Mouse (Mus musculus): ENCODE data around the gene Scube3. TPM values are rescaled to one million over a fixed set of nuclear protein-coding genes. Genes with fewer than 3 reads are reported as not detected.

Gene Scube3
- polyA plus RNA-seq, 1 experiment, result 0.09 TPM

- no peak overlapping the region for H3K4me3 ChIP-seq (ENCODE audit: insufficient read depth, poor library complexity, severe bottlenecking)
- H3K79me3 ChIP-seq (ENCODE audit: low read depth), result no peaks in the 10 kb centered on the region
- no peak overlapping the region for H3ac ChIP-seq (ENCODE audit: control insufficient read depth, insufficient read length, low read depth)
- no peaks in the 10 kb centered on the region for H3K79me2 ChIP-seq (ENCODE audit: control insufficient read depth, insufficient read depth)
- peaks cover 65% of the 10 kb centered on the region for H3K27me3 ChIP-seq (ENCODE audit: control insufficient read depth, insufficient read depth, insufficient read length)
- no peaks in the 10 kb centered on the region for H3K36me3 ChIP-seq (ENCODE audit: control insufficient read depth, insufficient read depth)
- TF ChIP-seq MAX (IDR thresholded peaks at IDR 0.05) (no peak), USF1 (IDR thresholded peaks at IDR 0.05; ENCODE audit: low read depth) (no peak), MYOG (IDR thresholded peaks at IDR 0.05; ENCODE audit: control insufficient read depth, extremely low read depth, insufficient read length) (no peak), CTCF (IDR thresholded peaks at IDR 0.05; ENCODE audit: control insufficient read depth, insufficient read depth, insufficient read length) (no peak), CEBPB (IDR thresholded peaks at IDR 0.05; ENCODE audit: low read depth) (no peak), MYOD1 (IDR thresholded peaks at IDR 0.05; ENCODE audit: control insufficient read depth, insufficient read length, low read depth) (no peak), FOSL1 (IDR thresholded peaks at IDR 0.05; ENCODE audit: insufficient read depth, low read length, poor library complexity, severe bottlenecking) (no peak)
Observed at GRCm38 (mm10) chr17:28150456-28150855, 8.5 kb downstream of the Scube3 start.

DNA sequence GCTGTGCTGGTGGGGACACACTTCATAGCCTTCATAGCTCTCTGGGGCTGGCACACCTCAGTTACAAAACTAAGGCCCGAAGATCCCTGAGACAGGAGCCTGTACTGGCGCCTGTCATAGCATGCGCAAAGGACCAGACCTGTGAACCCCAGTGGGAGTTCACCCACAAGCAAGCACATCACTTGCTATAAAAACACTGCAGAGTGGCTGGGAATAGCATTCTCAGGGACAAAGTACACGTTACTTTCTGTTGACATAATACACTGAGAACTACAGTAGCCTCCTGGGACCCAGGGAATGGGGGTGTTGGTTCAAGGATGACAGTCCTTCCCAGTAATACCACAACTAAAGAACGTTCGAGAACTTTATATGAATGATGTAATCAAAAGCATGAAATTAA, 11.2 kb downstream of the Scube3 start:
- Histone ChIP-seq H3ac (ENCODE audit: control insufficient read depth, insufficient read length, low read depth) (no peak overlapping the region), H3K79me2 (ENCODE audit: control insufficient read depth, insufficient read depth) (no peaks in the 10 kb centered on the region), H3K4me3 (ENCODE audit: insufficient read depth, poor library complexity, severe bottlenecking) (no peak overlapping the region), H3K36me3 (ENCODE audit: control insufficient read depth, insufficient read depth) (no peaks in the 10 kb centered on the region), H3K79me3 (ENCODE audit: low read depth) (no peaks in the 10 kb centered on the region), H3K27me3 (ENCODE audit: control insufficient read depth, insufficient read depth, insufficient read length) (peaks cover 46% of the 10 kb centered on the region)
- TF ChIP-seq MYOG (IDR thresholded peaks at IDR 0.05; ENCODE audit: control insufficient read depth, extremely low read depth, insufficient read length), result no peak
- TF ChIP-seq USF1 (IDR thresholded peaks at IDR 0.05; ENCODE audit: low read depth), result no peak
- no peak for TF ChIP-seq MYOD1 (IDR thresholded peaks at IDR 0.05; ENCODE audit: control insufficient read depth, insufficient read length, low read depth)
- TF ChIP-seq CEBPB (IDR thresholded peaks at IDR 0.05; ENCODE audit: low read depth), result no peak
- TF ChIP-seq MAX (IDR thresholded peaks at IDR 0.05), result no peak
- TF ChIP-seq FOSL1 (IDR thresholded peaks at IDR 0.05; ENCODE audit: insufficient read depth, low read length, poor library complexity, severe bottlenecking), result no peak
- no peak for TF ChIP-seq CTCF (IDR thresholded peaks at IDR 0.05; ENCODE audit: control insufficient read depth, insufficient read depth, insufficient read length)

- H3K79me3 ChIP-seq (ENCODE audit: low read depth), result no peaks in the 10 kb centered on the region
- no peak overlapping the region for H3K4me3 ChIP-seq (ENCODE audit: insufficient read depth, poor library complexity, severe bottlenecking)
- TF ChIP-seq CEBPB (IDR thresholded peaks at IDR 0.05; ENCODE audit: low read depth), result no peak
- no peak for TF ChIP-seq USF1 (IDR thresholded peaks at IDR 0.05; ENCODE audit: low read depth)
- TF ChIP-seq FOSL1 (IDR thresholded peaks at IDR 0.05; ENCODE audit: insufficient read depth, low read length, poor library complexity, severe bottlenecking), result no peak
- no peak for TF ChIP-seq MAX (IDR thresholded peaks at IDR 0.05)
- no peak for TF ChIP-seq CTCF (IDR thresholded peaks at IDR 0.05; ENCODE audit: control insufficient read depth, insufficient read depth, insufficient read length)
- no peak for TF ChIP-seq MYOG (IDR thresholded peaks at IDR 0.05; ENCODE audit: control insufficient read depth, extremely low read depth, insufficient read length)
- TF ChIP-seq MYOD1 (IDR thresholded peaks at IDR 0.05; ENCODE audit: control insufficient read depth, insufficient read length, low read depth), result no peak
- no peaks in the 10 kb centered on the region for H3K79me2 ChIP-seq (ENCODE audit: control insufficient read depth, insufficient read depth)
- H3K36me3 ChIP-seq (ENCODE audit: control insufficient read depth, insufficient read depth), result no peaks in the 10 kb centered on the region
- peaks cover 47% of the 10 kb centered on the region for H3K27me3 ChIP-seq (ENCODE audit: control insufficient read depth, insufficient read depth, insufficient read length)
- H3ac ChIP-seq (ENCODE audit: control insufficient read depth, insufficient read length, low read depth), result no peak overlapping the region
Observed at GRCm38 (mm10) chr17:28154970-28155369, 13.0 kb downstream of the Scube3 start.

DNA sequence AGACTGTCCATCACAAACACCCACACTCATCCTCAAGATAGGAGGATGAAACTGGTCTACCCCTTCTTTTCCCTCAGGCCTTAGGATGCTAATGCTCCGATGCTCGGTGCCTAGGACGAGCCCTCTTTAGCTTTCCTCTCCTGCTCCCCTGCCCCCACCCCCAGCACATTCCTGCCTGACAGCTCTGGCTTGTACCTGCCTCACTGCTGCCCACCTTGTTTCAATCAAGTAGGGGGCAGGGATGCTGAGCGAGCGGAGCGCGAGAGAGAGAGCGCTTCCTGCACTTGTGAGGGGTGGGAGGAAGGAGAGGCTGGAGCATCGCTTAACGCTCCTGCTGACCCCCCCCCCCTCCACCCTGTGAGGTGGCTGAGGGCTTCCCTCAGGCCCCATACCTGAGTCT, 18.4 kb downstream of the Scube3 start:
- Histone ChIP-seq H3K79me2 (ENCODE audit: control insufficient read depth, insufficient read depth) (no peaks in the 10 kb centered on the region), H3K36me3 (ENCODE audit: control insufficient read depth, insufficient read depth) (no peaks in the 10 kb centered on the region), H3K4me3 (ENCODE audit: insufficient read depth, poor library complexity, severe bottlenecking) (no peak overlapping the region), H3ac (ENCODE audit: control insufficient read depth, insufficient read length, low read depth) (no peak overlapping the region), H3K79me3 (ENCODE audit: low read depth) (no peaks in the 10 kb centered on the region), H3K27me3 (ENCODE audit: control insufficient read depth, insufficient read depth, insufficient read length) (peaks cover 72% of the 10 kb centered on the region)
- TF ChIP-seq MYOG (IDR thresholded peaks at IDR 0.05; ENCODE audit: control insufficient read depth, extremely low read depth, insufficient read length) (no peak), MYOD1 (IDR thresholded peaks at IDR 0.05; ENCODE audit: control insufficient read depth, insufficient read length, low read depth) (no peak), MAX (IDR thresholded peaks at IDR 0.05) (no peak), CEBPB (IDR thresholded peaks at IDR 0.05; ENCODE audit: low read depth) (no peak), USF1 (IDR thresholded peaks at IDR 0.05; ENCODE audit: low read depth) (no peak), FOSL1 (IDR thresholded peaks at IDR 0.05; ENCODE audit: insufficient read depth, low read length, poor library complexity, severe bottlenecking) (no peak), CTCF (IDR thresholded peaks at IDR 0.05; ENCODE audit: control insufficient read depth, insufficient read depth, insufficient read length) (no peak)

DNA sequence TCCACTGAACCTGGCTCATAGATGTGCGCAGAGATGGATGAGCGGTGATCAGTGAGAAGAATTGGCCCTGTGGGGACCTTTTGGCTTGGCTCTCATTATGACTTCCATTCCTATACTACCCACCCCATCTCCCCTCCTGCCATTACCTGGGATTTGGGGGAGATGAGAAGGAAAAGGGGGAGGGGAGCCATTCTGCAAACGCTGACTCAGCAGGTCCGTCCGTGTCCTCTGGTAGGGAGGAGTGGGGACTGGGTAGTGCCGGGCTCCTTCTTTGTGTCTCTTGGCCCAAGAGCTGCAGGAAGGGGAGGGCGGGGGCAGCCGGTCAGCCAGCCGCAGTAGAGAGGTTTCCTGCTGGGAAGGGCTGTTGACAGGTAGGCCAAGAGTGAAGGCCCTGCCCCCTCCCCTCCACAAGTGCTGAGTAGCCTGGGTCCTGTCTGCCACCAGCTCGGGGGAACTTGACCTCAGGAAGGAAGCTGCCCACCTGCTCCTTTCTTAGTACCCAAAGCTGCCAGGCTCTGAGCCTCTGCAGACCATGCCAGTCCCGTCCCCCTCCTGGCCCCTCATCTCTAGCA, 19.5 kb downstream of the Scube3 start:
- H3K79me2 ChIP-seq (ENCODE audit: control insufficient read depth, insufficient read depth), result no peaks in the 10 kb centered on the region
- peaks cover 82% of the 10 kb centered on the region for H3K27me3 ChIP-seq (ENCODE audit: control insufficient read depth, insufficient read depth, insufficient read length)
- no peak overlapping the region for H3ac ChIP-seq (ENCODE audit: control insufficient read depth, insufficient read length, low read depth)
- H3K36me3 ChIP-seq (ENCODE audit: control insufficient read depth, insufficient read depth), result no peaks in the 10 kb centered on the region
- no peak overlapping the region for H3K4me3 ChIP-seq (ENCODE audit: insufficient read depth, poor library complexity, severe bottlenecking)
- no peaks in the 10 kb centered on the region for H3K79me3 ChIP-seq (ENCODE audit: low read depth)
- TF ChIP-seq MYOD1 (IDR thresholded peaks at IDR 0.05; ENCODE audit: control insufficient read depth, insufficient read length, low read depth) (no peak), USF1 (IDR thresholded peaks at IDR 0.05; ENCODE audit: low read depth) (no peak)

DNA sequence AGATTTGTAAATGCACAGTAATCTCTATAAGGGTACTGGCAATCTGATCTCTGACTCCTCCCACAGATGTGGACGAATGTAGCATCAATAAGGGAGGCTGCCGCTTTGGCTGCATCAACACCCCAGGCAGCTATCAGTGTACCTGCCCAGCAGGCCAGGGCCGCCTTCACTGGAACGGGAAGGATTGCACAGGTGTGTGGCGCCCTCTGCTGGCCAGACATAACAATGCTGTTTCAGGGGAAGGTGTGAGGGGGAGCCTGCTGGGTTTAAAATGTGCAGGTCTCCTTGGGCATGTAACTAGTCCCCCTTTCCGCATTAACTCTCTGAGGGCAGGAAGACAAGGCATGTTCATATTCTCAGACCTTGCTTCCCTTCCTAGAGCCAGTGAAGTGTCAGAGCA, 21.7 kb downstream of the Scube3 start:
- TF ChIP-seq CTCF (IDR thresholded peaks at IDR 0.05; ENCODE audit: control insufficient read depth, insufficient read depth, insufficient read length), result peak; percentile 94
- no peak for TF ChIP-seq MYOD1 (IDR thresholded peaks at IDR 0.05; ENCODE audit: control insufficient read depth, insufficient read length, low read depth)
- Histone ChIP-seq H3K79me3 (ENCODE audit: low read depth) (no peaks in the 10 kb centered on the region), H3K27me3 (ENCODE audit: control insufficient read depth, insufficient read depth, insufficient read length) (peaks cover 86% of the 10 kb centered on the region), H3ac (ENCODE audit: control insufficient read depth, insufficient read length, low read depth) (no peak overlapping the region), H3K79me2 (ENCODE audit: control insufficient read depth, insufficient read depth) (no peaks in the 10 kb centered on the region), H3K4me3 (ENCODE audit: insufficient read depth, poor library complexity, severe bottlenecking) (no peak overlapping the region), H3K36me3 (ENCODE audit: control insufficient read depth, insufficient read depth) (no peaks in the 10 kb centered on the region)

Measured in C2C12 (cell line).